Mouse (Mus musculus): ENCODE results near the gene Tent5c. TPM values are rescaled to one million over a fixed set of nuclear protein-coding genes. Genes with fewer than 3 reads are reported as not detected.

Gene Tent5c
- polyA plus RNA-seq, 1 experiment from 2014 or later = 2.0 TPM

Other genes with a start within 250 kb of the Tent5c start
- 67.1 and 74.9 TPM in 2 replicates for gene Man1a2, start 196.2 kb upstream of the Tent5c start, polyA plus RNA-seq (2016; fragmentation: Nextera tagmentation; extraction: Ambion mirVana)

Data from limb, embryonic 10.5 days (tissue).